ENCODE assay signal across 15 mouse cellular contexts in genomic region chr2:73611798-73612197, GRCm38 (mm10). TPM values are rescaled to one million over a fixed set of nuclear protein-coding genes. Genes with fewer than 3 reads are reported as not detected.
"Had no signal": no experiment of that assay in that cellular context is flagged by ENCODE, and none has a peak within 500 bp of the region (broad histone marks: within the 10 kb centered on the region; RNA-seq: fewer than 3 reads in every experiment).

No protein-coding gene starts in this region.

- H3K36me3 ChIP-seq: liver, embryonic 12.5 days had no signal

- DNase-seq: kidney, adult 18-20 months; kidney, postnatal 10 days; kidney, postnatal 4 days; retina, postnatal 1 day; right cerebral cortex, postnatal 4 days; spleen, adult 18-20 months; thymus, postnatal 4 days had no signal

- H3K27me3 ChIP-seq: liver, embryonic 12.5 days; lung, embryonic 15.5 days; midbrain, embryonic 13.5 days; neural tube, embryonic 12.5 days had no signal

- H3K27ac ChIP-seq: limb, embryonic 10.5 days; liver, embryonic 12.5 days; lung, embryonic 15.5 days; midbrain, embryonic 13.5 days; neural tube, embryonic 12.5 days had no signal

- H3K9me3 ChIP-seq: limb, embryonic 10.5 days; liver, embryonic 12.5 days; lung, embryonic 15.5 days; midbrain, embryonic 13.5 days; neural tube, embryonic 12.5 days had no signal

- ATAC-seq: hindbrain, embryonic 16.5 days; inflammation-experienced regulatory T-cells, adult 6 months; liver, embryonic 12.5 days; midbrain, embryonic 13.5 days had no signal

- H3K4me1 ChIP-seq: midbrain, embryonic 13.5 days; neural tube, embryonic 12.5 days had no signal

- H3K9ac ChIP-seq: liver, embryonic 12.5 days; lung, embryonic 15.5 days; midbrain, embryonic 13.5 days; neural tube, embryonic 12.5 days had no signal

- H3K4me3 ChIP-seq: limb, embryonic 10.5 days; liver, embryonic 12.5 days; lung, embryonic 15.5 days; midbrain, embryonic 13.5 days; neural tube, embryonic 12.5 days had no signal

- H3K4me2 ChIP-seq: liver, embryonic 12.5 days; lung, embryonic 15.5 days; midbrain, embryonic 13.5 days; neural tube, embryonic 12.5 days had no signal

RNA-seq across cellular contexts. Expression of gene Chrna1, which starts 31.7 kb away (rescaled TPM):
- total RNA-seq: neutrophil, adult 5-6 weeks had no signal
- polyA plus RNA-seq: inflammation-experienced regulatory T-cells, adult 6 months had no signal
